Mouse (Mus musculus) neural tube, embryonic 11.5 days (tissue): ENCODE measurements around the gene Ociad2. TPM values are rescaled to one million over a fixed set of nuclear protein-coding genes. Genes with fewer than 3 reads are reported as not detected.

ENCODE experiments used
- ATAC-seq: fragments of 200-750 bp; cut with Nextera tagmentation; 2 replicates; pipeline ENCODE4 v1.8.0; 2017; ENCODE audit warnings: moderate number of reproducible peaks, mild to moderate bottlenecking, moderate TSS enrichment, moderate library complexity; ENCODE audit not compliant: insufficient read depth, low FRiP score, low TSS enrichment
- DNase-seq: peaks from one replicate; pipeline ENCODE4 v3.0.0-alpha.2; 2015; ENCODE audit warnings: low spot score
- H3K27ac ChIP-seq: fragments of 300-500 bp; sonication (generic); 2 replicates; pipeline ENCODE4 v1.5.1; 2014; ENCODE audit warnings: low read depth, mild to moderate bottlenecking, low read length
- H3K27me3 ChIP-seq: fragments of 300-500 bp; sonication (generic); 2 replicates; pipeline ENCODE4 v1.6.1; 2014; ENCODE audit warnings: mild to moderate bottlenecking, low read length, mixed read lengths; ENCODE audit not compliant: control insufficient read depth, insufficient read depth
- H3K36me3 ChIP-seq: fragments of 300-500 bp; sonication (generic); 2 replicates; pipeline ENCODE4 v1.6.1; 2014; ENCODE audit warnings: mild to moderate bottlenecking, low read length, moderate library complexity, mixed read lengths; ENCODE audit not compliant: control insufficient read depth, insufficient read depth
- H3K4me1 ChIP-seq: fragments of 300-500 bp; sonication (generic); 2 replicates; pipeline ENCODE4 v1.6.1; 2014; ENCODE audit warnings: low read length, mixed read lengths; ENCODE audit not compliant: control insufficient read depth, insufficient read depth
- H3K4me2 ChIP-seq: fragments of 300-500 bp; sonication (generic); 2 replicates; pipeline ENCODE4 v1.6.1; 2014; ENCODE audit warnings: low read depth, mild to moderate bottlenecking, moderate library complexity
- H3K4me3 ChIP-seq: fragments of 300-500 bp; sonication (generic); 2 replicates; pipeline ENCODE4 v1.5.1; 2014; ENCODE audit warnings: low read depth, low read length
- H3K9ac ChIP-seq: fragments of 300-500 bp; sonication (generic); 2 replicates; pipeline ENCODE4 v1.6.1; 2014; ENCODE audit warnings: mild to moderate bottlenecking, low read length
- H3K9me3 ChIP-seq: fragments of 300-500 bp; sonication (generic); 2 replicates; pipeline ENCODE4 v1.6.1; 2016; ENCODE audit warnings: low read length; ENCODE audit not compliant: control insufficient read depth
- WGBS: fragments of 180-500 bp; shearing (Covaris S2); extraction: QIAGEN DNeasy Blood & Tissue Kit; methylation state at CpG from one replicate; pipeline ENCODE4 v1.1.7; 2014; 5-methylcytosine and 5-hydroxymethylcytosine counted together
- polyA plus RNA-seq: library from polyadenylated mRNA; unstranded; fragments of >200 nt; fragmentation: Nextera tagmentation; extraction: Ambion mirVana; gene quantifications from 2 replicates; pipeline ENCODE4 v1.2.1, GENCODE M21; 2014

Gene Ociad2
- polyA plus RNA-seq, 1 experiment from 2014 or later, result 6.1 TPM

DNA sequence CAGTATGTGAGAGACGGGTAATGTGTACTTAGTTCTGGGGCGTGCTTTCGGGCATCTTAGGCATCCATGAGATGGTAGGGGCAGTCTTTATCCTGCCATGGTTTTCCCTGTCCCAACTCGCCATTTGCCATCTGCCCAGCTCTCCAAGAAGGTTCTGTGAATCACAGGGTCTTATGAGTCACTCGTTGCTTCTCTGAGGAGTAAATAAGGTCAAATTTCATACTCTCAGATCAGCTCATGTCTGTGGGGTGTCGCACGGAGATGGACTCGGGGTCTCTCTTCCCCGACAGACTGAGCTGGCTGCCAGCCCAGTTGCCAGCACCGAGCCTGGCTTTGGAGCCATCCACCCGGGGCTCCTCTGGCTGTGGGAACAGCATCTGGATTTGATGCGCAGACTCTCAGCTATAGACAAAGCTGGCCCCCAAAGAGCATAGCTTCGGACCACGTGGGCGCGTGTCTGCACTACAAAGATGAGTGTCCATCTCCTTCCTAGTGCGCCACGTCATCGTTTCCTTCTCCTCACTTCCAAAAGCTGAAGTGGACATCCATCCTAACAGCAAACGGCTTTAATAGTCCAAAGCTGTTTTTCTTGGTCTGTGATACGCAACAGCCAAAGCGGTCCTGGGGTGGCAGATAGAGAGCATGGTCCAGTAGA, 2.0 kb upstream of the Ociad2 start:
- DNase-seq (no peak), ATAC-seq (no peak)
- H3K27me3 ChIP-seq, result no peaks in the 10 kb centered on the region
- 92% methylated on average over 22 of the region's 22 CpGs for WGBS
- no peak overlapping the region for H3K4me2 ChIP-seq
- H3K4me3 ChIP-seq, result no peak overlapping the region
- H3K36me3 ChIP-seq, result no peaks in the 10 kb centered on the region
- no peaks in the 10 kb centered on the region for H3K9me3 ChIP-seq
- no peak overlapping the region for H3K9ac ChIP-seq
- 0 out of 2 replicates have a peak, but pooled peaks cover 6% of the 10 kb centered on the region for H3K4me1 ChIP-seq
- no peak overlapping the region for H3K27ac ChIP-seq

DNA sequence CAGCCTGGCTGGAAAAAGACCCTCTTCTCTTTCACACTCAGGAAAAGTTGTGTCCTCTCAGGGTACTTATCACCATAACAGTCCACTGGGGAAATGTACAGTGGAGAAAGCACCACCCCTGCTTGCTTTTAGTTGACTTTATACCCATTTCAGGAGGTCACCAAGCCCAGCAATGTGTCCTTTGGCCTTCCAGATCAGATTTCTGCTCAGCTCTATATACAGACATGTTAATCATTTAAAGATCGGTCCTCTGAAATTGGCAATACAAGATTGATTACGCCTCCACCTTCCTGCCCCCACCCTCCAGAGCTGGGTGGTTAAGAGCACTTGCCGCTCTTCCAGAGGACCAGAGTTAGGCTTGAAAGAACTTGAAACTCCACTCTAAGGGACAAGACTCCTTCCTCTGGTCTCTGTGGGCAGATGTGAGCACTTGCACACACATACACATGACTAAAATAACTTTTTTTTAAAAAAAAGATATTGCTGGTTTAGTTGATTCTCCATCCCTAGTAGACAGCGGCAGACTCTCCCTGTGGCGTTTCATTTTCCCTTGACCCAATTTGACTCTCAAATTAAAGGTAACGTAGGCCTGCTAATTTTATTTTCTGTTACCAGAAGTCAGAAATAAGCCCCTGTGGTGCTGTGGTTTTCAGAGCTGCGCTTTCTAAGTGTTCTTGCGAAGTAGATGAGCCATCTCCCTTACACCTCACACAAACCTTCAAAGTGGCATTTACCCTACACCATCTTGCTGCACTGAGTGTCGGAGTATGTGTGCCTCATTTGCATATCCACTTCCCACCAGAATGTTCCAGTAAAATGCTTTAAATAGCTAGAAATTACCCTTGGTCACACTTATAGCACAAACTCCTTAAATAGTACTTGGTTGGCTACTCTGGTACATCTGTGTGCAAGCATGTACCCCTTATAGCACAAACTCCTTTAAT, 777 bp downstream of the Ociad2 start:
- Histone ChIP-seq H3K27ac (no peak overlapping the region), H3K4me2 (no peak overlapping the region), H3K9me3 (no peaks in the 10 kb centered on the region), H3K36me3 (no peaks in the 10 kb centered on the region), H3K9ac (no peak overlapping the region), H3K27me3 (no peaks in the 10 kb centered on the region), H3K4me3 (no peak overlapping the region), H3K4me1 (0 out of 2 replicates have a peak, but pooled peaks cover 8% of the 10 kb centered on the region)
- DNase-seq, result no peak
- 94% methylated on average over 9 of the region's 9 CpGs for WGBS
- no peak for ATAC-seq

DNA sequence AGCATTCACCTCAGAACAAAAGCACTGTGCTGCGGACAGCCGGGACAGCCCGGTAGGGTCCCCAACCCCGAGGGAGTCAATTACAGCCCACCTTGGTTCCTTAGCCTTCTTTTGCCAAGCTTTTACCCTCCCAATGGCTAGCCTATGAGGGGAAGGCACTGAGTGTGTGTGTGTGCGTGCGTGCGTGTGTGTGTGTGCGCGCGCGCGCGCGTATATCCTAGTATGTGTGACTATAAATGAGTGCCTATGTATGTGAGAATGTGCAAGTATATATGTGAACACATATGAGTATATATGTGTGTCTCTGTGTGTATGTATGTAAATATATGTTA, 2.0 kb downstream of the Ociad2 start:
- 48% methylated on average over 14 of the region's 14 CpGs for WGBS
- DNase-seq (no peak), ATAC-seq (peak; percentile 35)
- Histone ChIP-seq H3K9ac (peak overlapping the region; percentile 72), H3K4me3 (peak overlapping the region; percentile 54), H3K27me3 (no peaks in the 10 kb centered on the region), H3K9me3 (no peaks in the 10 kb centered on the region), H3K4me1 (0 out of 2 replicates have a peak, but pooled peaks cover 8% of the 10 kb centered on the region), H3K36me3 (no peaks in the 10 kb centered on the region), H3K27ac (0 out of 2 replicates have a peak overlapping the region, but pooled peaks have one; percentile 20), H3K4me2 (peak overlapping the region; percentile 93)

DNA sequence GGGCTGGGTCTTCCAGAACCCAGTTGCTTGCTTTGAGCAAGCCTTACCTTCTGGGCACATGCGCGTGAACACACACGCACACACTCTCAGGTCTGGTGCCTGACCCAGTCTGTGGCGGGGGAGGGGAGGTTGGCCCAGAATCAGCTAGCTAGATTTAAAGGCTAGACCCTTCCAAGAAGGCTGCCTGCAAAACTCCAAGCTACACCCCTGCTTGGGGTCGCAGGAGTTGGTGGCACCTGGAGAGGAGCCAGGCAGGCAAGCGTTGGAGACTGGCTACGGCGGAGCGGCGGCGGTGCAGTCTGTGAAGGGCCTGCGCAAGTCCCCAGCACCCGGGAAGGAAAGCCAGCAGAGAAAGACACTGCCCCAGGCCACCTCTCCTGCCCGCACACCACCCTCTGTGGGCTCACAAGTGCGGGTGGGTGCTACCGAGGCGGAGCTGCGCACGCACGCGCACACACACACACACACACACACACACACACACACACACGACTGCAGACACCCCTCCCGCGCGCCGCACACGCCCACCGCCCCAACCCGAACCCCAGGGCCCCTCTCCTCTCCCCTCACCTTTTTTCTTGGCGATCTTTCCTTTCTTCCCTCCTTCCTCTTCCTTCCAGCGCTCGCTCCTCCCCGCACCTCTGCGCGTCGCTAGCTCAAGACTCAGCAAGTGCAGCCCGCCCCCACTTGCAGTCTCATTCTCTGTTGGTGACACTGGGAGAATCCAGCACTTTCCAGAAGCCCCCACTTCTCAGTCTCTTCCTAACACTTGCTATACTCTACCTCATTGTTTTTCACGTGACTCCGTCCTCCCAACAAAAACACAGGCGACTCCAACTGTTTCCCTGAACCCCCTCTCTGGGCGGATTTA, 2.6 kb downstream of the Ociad2 start:
- peak overlapping the region; percentile 72 for H3K9ac ChIP-seq
- ATAC-seq (peak; percentile 75), DNase-seq (peak; percentile 53)
- H3K9me3 ChIP-seq, result no peaks in the 10 kb centered on the region
- 0 out of 2 replicates have a peak, but pooled peaks cover 8% of the 10 kb centered on the region for H3K4me1 ChIP-seq
- H3K27me3 ChIP-seq, result no peaks in the 10 kb centered on the region
- H3K4me2 ChIP-seq, result peak overlapping the region; percentile 93
- 5% methylated on average over 28 of the region's 41 CpGs for WGBS
- H3K4me3 ChIP-seq, result peak overlapping the region; percentile 54
- H3K27ac ChIP-seq, result 0 out of 2 replicates have a peak overlapping the region, but pooled peaks have one; percentile 20
- no peaks in the 10 kb centered on the region for H3K36me3 ChIP-seq

DNA sequence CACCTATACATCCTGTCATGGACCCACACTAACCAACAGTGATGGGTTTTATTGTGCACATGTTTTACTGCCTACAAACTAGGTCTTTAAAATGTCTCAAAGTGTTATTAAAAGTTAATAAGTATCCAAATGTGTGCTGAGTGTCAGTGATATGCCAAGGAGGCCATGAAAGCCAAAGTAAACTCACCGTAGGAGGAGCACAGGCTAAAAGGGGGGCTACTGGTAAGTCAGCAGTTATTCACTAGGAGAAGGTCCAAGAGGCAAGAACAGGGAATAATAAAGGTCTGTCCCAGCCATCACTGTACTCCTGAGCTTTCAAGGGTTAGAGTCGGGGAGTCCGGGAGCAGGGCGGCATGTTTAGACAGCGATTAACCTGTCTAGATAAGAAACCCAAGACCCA, 4.4 kb downstream of the Ociad2 start:
- no peak for DNase-seq
- H3K9me3 ChIP-seq, result no peaks in the 10 kb centered on the region
- no peaks in the 10 kb centered on the region for H3K36me3 ChIP-seq
- no peaks in the 10 kb centered on the region for H3K27me3 ChIP-seq
- H3K4me3 ChIP-seq, result no peak overlapping the region
- H3K4me1 ChIP-seq, result 0 out of 2 replicates have a peak, but pooled peaks cover 8% of the 10 kb centered on the region
- ATAC-seq, result no peak
- 85% methylated on average over 5 of the region's 5 CpGs for WGBS
- no peak overlapping the region for H3K9ac ChIP-seq
- H3K27ac ChIP-seq, result no peak overlapping the region
- no peak overlapping the region for H3K4me2 ChIP-seq

DNA sequence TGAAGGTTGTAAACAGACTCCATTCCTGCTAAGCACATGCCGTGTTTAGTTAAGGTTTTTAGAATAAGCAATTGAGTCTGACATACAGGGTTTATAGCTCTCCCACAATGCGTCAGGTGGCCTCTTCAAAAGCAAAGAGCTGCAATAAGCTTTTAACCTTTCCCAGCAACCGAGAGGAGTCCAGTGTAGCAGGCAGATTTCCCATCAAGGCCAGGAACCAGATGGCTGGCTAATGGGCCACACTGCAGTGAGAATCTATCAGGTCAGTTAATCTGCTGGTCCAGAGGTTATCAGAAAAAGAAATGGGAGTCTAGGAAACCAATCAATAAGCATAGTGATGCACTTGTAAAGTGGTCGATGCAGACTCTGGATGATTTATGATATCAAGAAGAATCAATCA, 9.8 kb downstream of the Ociad2 start:
- Histone ChIP-seq H3K27ac (0 out of 2 replicates have a peak overlapping the region, but pooled peaks have one; percentile 4), H3K4me2 (no peak overlapping the region), H3K36me3 (no peaks in the 10 kb centered on the region), H3K4me1 (no peaks in the 10 kb centered on the region; the same call in 1 of the 2 replicates), H3K4me3 (no peak overlapping the region), H3K27me3 (no peaks in the 10 kb centered on the region), H3K9me3 (no peaks in the 10 kb centered on the region), H3K9ac (no peak overlapping the region)
- WGBS, result 28% methylated on average over 4 of the region's 4 CpGs
- ATAC-seq (no peak), DNase-seq (no peak)

DNA sequence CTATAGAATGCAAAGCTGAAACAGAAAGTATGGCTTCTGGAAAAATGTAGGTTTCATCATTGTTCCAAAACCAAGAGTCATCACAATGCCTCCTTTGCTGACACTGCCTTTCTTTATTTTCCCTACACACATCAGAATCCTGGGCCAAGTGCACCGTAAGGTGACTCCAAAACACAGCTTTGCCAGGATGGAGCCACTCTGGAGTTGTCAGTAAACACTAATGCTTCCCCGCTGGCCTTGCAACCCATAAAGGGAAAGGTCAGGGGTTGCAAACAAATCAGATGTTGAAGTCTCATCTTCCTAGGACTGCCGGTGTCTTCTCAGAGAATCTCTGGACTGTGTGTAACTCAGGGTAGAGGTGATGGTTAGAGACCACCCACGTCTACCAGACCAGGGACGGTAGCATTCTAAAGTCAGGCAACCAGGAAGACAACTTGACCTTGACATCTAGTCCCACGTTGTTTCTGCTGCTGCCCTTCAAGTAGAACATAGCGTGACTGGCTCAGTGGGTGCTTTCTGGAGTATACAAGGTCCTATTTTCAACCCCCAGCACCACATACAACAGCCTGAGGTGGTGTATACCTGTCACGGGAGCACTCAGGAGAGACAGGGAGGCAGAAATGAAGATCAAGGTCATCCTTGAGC, 16.2 kb downstream of the Ociad2 start:
- H3K4me2 ChIP-seq, result no peak overlapping the region
- no peaks in the 10 kb centered on the region for H3K36me3 ChIP-seq
- ATAC-seq, result no peak
- no peaks in the 10 kb centered on the region for H3K9me3 ChIP-seq
- no peak overlapping the region for H3K9ac ChIP-seq
- no peaks in the 10 kb centered on the region for H3K27me3 ChIP-seq
- 78% methylated on average over 8 of the region's 8 CpGs for WGBS
- no peak for DNase-seq
- H3K4me3 ChIP-seq, result no peak overlapping the region
- H3K4me1 ChIP-seq, result no peaks in the 10 kb centered on the region
- H3K27ac ChIP-seq, result no peak overlapping the region

DNA sequence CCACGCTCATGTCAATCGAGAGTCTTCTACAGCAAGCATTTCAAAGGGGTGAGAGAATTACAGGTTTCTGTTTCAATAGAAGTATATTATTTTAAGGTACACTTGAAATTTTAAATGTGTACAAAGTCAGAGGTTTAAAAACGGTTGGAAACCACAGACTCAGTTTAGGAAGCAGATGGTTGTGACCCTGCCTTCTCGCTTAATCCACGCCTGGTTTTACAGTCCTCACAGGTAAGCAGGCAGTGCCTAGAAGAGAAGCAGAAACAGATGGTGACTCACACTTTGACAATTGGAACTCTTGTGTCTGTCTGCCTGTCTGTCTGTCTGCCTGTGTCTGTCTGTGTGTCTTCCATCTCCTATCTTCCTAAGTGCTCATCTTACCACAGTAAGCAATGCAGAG, 17.2 kb downstream of the Ociad2 start:
- no peak overlapping the region for H3K27ac ChIP-seq

More for the DNA sequence above, 17.2 kb downstream of the Ociad2 start:
- DNase-seq, result no peak
- 83% methylated on average over 5 of the region's 5 CpGs for WGBS
- no peak for ATAC-seq
- Histone ChIP-seq H3K4me2 (no peak overlapping the region), H3K4me3 (no peak overlapping the region), H3K9ac (no peak overlapping the region), H3K27me3 (no peaks in the 10 kb centered on the region), H3K4me1 (no peaks in the 10 kb centered on the region), H3K9me3 (no peaks in the 10 kb centered on the region), H3K36me3 (no peaks in the 10 kb centered on the region)
